Mouse (Mus musculus) hindbrain, postnatal 0 days (tissue): Measurements from ENCODE around the gene Gdap1l1. TPM values are rescaled to one million over a fixed set of nuclear protein-coding genes. Genes with fewer than 3 reads are reported as not detected.

Source experiments
- ATAC-seq: fragments of 200-750 bp; cut with Nextera tagmentation; 2 replicates; pipeline ENCODE4 v1.8.0; 2017; ENCODE audit warnings: mild to moderate bottlenecking, moderate TSS enrichment, moderate library complexity
- DNase-seq: peaks from one replicate; pipeline ENCODE4 v3.0.0-alpha.2; 2015; ENCODE audit warnings: low spot score
- H3K27ac ChIP-seq: fragments of 300-500 bp; sonication (generic); 2 replicates; pipeline ENCODE4 v1.5.1; 2014; ENCODE audit warnings: mild to moderate bottlenecking
- H3K27me3 ChIP-seq: fragments of 300-500 bp; sonication (generic); 2 replicates; pipeline ENCODE4 v1.6.1; 2014; ENCODE audit warnings: low read length, mixed read lengths; ENCODE audit not compliant: insufficient read depth
- H3K36me3 ChIP-seq: fragments of 300-500 bp; sonication (generic); 2 replicates; pipeline ENCODE4 v1.6.1; 2014; ENCODE audit warnings: low read length, mixed read lengths; ENCODE audit not compliant: insufficient read depth
- H3K4me1 ChIP-seq: fragments of 300-500 bp; sonication (generic); 2 replicates; pipeline ENCODE4 v1.6.1; 2014; ENCODE audit warnings: antibody characterized with exemption, low read length, mixed read lengths; ENCODE audit not compliant: insufficient read depth
- H3K4me2 ChIP-seq: fragments of 300-500 bp; sonication (generic); 2 replicates; pipeline ENCODE4 v1.6.1; 2014; ENCODE audit warnings: low read depth, mild to moderate bottlenecking, low read length, moderate library complexity, mixed read lengths
- H3K4me3 ChIP-seq: fragments of 300-500 bp; sonication (generic); 2 replicates; pipeline ENCODE4 v1.5.1; 2014; ENCODE audit warnings: low read length
- H3K9ac ChIP-seq: fragments of 300-500 bp; sonication (generic); replicated peaks from 2 replicates; pipeline ENCODE4 v1.6.1; 2014; ENCODE audit warnings: mild to moderate bottlenecking, low read length, moderate library complexity, mixed read lengths
- H3K9me3 ChIP-seq: fragments of 300-500 bp; sonication (generic); 2 replicates; pipeline ENCODE4 v1.6.1; 2016; ENCODE audit warnings: low read length, mixed read lengths
- CTCF ChIP-seq: IDR thresholded peaks from 2 replicates; pipeline ENCODE4 v1.5.1; 2016; ENCODE audit warnings: antibody characterized with exemption, control low read depth, low read depth
- WGBS: fragments of 180-500 bp; shearing (Covaris S2); extraction: QIAGEN DNeasy Blood & Tissue Kit; methylation state at CpG from one replicate; pipeline ENCODE4 v1.1.7; 2014; 5-methylcytosine and 5-hydroxymethylcytosine counted together
- polyA plus RNA-seq: library from polyadenylated mRNA; unstranded; fragments of >200 nt; fragmentation: Nextera tagmentation; extraction: Ambion mirVana; gene quantifications from 2 replicates; pipeline ENCODE4 v1.2.1, GENCODE M21; 2015
- total RNA-seq: library from RNA; depleted of rRNA; stranded (reverse); fragments of >200 nt; gene quantifications from 2 replicates; pipeline ENCODE4 v1.2.3, GENCODE M21; 2014

Gdap1l1 gene
- total and polyA plus RNA-seq, 2 experiments from 2014 or later = 123 to 149 TPM

DNA sequence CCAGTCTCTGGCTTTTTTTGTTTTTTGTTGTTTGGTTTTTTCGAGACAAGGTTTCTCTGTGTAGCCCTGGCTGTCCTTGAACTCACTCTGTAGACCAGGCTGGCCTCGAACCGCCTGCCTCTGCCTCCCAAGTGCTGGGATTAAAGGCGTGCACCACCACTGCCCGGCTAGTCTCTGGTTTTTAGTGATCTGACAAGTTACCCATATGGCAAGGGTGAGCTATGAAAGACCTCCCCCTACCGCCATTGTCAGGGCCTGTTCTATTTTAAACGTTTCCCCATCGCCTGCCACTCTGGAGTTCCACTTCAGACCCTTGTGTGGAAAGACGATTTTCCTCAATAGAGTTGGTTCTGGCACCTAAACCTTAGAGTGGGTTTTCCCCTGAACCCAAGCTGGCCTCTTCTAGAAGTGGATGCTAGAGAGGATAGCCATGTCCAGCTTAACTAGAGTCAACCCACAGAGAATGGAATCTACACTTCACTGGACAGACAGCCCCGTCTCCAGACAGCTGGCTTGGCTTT is 17.9 kb upstream of the Gdap1l1 start:
- Histone ChIP-seq H3K4me3 (peak overlapping the region; percentile 86), H3K36me3 (no peaks in the 10 kb centered on the region), H3K9ac (peak overlapping the region; percentile 83), H3K27ac (peak overlapping the region; percentile 82), H3K4me2 (peak overlapping the region; percentile 75), H3K9me3 (no peaks in the 10 kb centered on the region), H3K27me3 (no peaks in the 10 kb centered on the region), H3K4me1 (peaks cover 20% of the 10 kb centered on the region)
- TF ChIP-seq CTCF = no peak
- ATAC-seq (no peak), DNase-seq (no peak)
- WGBS = 24% methylated on average over 10 of the region's 10 CpGs

DNA sequence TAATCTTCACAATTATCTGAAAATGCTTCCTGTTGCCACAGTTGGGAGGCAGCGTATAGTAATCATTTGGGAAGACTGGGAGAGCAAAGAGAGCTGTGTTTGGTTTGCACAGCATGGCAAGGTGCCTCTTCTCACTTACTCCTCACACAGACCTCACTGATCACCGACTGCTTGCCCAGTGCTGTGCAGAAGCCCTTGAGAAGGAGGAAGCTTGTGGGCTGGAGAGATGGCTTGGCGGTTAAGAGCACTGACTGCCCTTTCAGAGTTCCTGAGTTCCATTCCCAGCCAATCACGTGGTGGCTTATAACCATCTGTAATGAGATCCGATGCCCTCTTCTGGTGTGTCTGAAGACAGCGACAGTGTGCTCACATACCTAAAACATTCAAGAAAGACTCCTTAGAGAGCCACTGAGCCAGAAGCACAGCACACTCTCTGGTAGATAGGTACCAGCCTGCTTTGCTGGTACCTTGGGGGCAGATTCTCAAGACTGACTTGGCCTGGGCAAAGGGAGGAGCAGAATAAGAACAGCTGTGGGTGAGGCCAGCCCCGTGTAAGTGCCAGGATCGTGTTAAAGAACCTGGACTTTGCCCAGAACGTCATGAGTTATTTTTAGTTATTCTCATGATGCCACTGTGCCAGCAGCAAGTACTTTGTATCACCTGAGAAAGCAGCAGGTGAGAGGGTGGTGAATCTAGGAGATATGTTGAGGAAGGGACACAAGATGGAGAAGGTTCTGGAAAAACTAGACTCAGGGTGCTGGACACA is 15.2 kb upstream of the Gdap1l1 start:
- Histone ChIP-seq H3K4me3 (no peak overlapping the region), H3K27ac (no peak overlapping the region), H3K4me2 (no peak overlapping the region), H3K9me3 (no peaks in the 10 kb centered on the region), H3K9ac (no peak overlapping the region), H3K27me3 (no peaks in the 10 kb centered on the region), H3K36me3 (no peaks in the 10 kb centered on the region), H3K4me1 (peaks cover 13% of the 10 kb centered on the region)
- DNase-seq (no peak), ATAC-seq (no peak)
- WGBS = 81% methylated on average over 9 of the region's 9 CpGs
- no peak for TF ChIP-seq CTCF

DNA sequence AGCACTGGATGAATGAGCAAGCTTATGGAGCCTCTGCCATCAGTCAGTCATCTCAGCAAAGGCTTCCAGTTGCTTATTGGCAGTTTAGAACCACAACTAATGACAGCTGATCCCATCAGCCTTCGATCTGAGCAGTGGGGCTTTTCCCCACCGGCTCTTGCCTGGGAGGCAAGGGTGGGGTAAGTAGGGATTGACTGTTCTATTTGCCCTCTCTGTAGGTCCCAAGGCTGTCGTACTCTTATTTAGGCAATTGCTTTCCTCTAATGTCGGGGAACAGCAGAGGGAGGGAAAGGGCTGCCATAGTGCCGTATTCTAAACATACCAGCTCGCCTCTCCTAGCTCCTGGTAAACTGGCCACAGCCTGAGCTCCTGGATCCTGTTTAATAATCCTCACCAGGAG is 13.7 kb upstream of the Gdap1l1 start, which contains the start of gene Oser1:
Oser1 (minus strand) TSS at position 101 of the 400 bp plus-strand sequence.
- Histone ChIP-seq H3K36me3 (no peaks in the 10 kb centered on the region), H3K9me3 (no peaks in the 10 kb centered on the region), H3K4me2 (no peak within 1 kb of the TSS), H3K27me3 (no peaks in the 10 kb centered on the region), H3K4me1 (peaks cover 9% of the 10 kb centered on the region), H3K4me3 (no peak within 1 kb of the TSS), H3K27ac (no peak within 1 kb of the TSS), H3K9ac (0 out of 2 replicates have a peak within 1 kb of the TSS, but pooled peaks have one; percentile 24)
- DNase-seq (no peak), ATAC-seq (no peak)
- WGBS = 80% methylated on average over 6 of the region's 6 CpGs
- no peak for TF ChIP-seq CTCF

DNA sequence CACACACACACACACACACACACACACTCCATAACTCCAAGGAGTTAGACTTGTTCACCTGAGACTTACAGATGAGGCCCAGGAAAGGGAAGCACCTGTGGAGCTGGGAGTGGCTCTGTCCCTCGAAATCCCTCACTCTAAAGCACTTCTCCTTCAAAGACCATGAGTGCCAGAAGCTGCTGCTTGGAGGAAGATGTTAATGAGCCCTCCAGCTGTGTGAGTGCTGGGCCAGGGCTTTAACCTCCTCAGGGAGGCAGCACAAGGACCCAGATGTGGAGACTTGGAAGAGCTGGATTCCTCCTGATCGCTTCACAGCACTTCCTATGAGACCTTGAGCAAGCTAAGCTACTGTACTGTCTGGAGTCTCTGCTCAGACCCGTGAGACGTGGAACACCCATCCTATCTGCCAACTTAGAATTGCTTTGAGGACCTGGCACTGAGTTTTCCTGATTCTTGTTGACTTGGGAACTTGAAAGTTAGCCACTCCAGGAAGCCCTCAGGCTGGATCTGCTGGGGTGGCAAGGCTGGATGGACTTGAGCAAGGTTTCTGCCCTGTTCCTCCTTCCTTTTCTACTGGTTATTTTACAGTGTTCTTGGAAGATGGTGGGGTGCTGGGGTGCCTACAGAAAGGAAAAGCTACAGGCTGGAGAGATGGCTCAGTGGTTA is 9.8 kb upstream of the Gdap1l1 start:
- Histone ChIP-seq H3K9me3 (no peaks in the 10 kb centered on the region), H3K4me2 (no peak overlapping the region), H3K36me3 (no peaks in the 10 kb centered on the region), H3K27me3 (no peaks in the 10 kb centered on the region), H3K4me1 (no peaks in the 10 kb centered on the region), H3K4me3 (no peak overlapping the region), H3K27ac (no peak overlapping the region), H3K9ac (no peak overlapping the region)
- DNase-seq (no peak), ATAC-seq (no peak)
- no peak for TF ChIP-seq CTCF
- WGBS = 59% methylated on average over 4 of the region's 4 CpGs

DNA sequence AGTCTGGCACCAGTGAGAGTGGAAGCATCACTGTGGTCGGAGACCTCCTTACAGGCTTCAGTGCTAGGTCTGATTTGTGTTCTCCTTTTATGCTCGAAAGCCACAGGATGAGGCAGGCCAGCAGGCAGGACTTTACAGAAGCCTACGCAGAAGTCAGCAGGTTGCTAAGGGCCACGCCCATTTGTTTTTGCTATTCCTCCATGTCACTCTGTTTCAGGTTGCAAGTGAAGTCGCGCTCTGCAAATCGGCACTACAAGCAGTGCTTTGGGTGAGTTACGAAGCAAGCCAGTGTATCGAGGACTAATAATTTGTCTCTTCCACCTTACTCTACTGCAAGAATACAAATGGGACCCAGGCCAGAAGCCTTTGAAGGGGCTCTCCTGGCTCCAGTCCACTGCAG is 7.0 kb upstream of the Gdap1l1 start:
- no peak overlapping the region for H3K4me3 ChIP-seq
- TF ChIP-seq CTCF = no peak
- H3K36me3 ChIP-seq = no peaks in the 10 kb centered on the region
- ATAC-seq = no peak
- H3K4me2 ChIP-seq = no peak overlapping the region
- 86% methylated on average over 9 of the region's 9 CpGs for WGBS
- DNase-seq = no peak
- no peaks in the 10 kb centered on the region; the same call in 1 of the 2 replicates for H3K4me1 ChIP-seq
- H3K9ac ChIP-seq = no peak overlapping the region
- no peaks in the 10 kb centered on the region for H3K27me3 ChIP-seq
- H3K27ac ChIP-seq = no peak overlapping the region
- no peaks in the 10 kb centered on the region for H3K9me3 ChIP-seq

DNA sequence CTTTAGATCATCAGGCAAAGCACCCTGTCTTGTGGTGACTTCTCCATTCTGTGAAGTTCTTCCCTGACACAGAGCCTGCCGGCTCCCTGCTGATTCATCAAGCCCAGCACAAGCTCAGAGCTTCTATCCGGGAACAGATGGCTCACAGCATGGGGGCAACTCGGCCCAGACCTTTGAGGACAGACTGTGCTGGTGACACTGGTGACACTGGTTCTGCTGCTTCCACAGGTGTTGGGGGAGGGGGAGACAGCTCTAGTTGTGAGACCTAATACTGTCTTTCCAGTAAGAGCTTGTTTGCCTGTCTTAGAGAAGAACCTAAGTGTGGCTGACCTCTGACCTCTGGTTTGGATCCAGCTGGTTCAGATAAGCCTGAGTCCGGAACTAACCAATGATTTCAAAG is 4.3 kb upstream of the Gdap1l1 start:
- Histone ChIP-seq H3K9me3 (no peaks in the 10 kb centered on the region), H3K27me3 (no peaks in the 10 kb centered on the region), H3K9ac (no peak overlapping the region), H3K4me1 (no peaks in the 10 kb centered on the region; the same call in 1 of the 2 replicates), H3K4me3 (no peak overlapping the region), H3K36me3 (no peaks in the 10 kb centered on the region), H3K4me2 (no peak overlapping the region), H3K27ac (no peak overlapping the region)
- no peak for TF ChIP-seq CTCF
- DNase-seq (peak; percentile 49), ATAC-seq (no peak)
- WGBS = 19% methylated on average over 4 of the region's 4 CpGs
